Mouse (Mus musculus): ENCODE measurements around the gene Tap2.

DNA sequence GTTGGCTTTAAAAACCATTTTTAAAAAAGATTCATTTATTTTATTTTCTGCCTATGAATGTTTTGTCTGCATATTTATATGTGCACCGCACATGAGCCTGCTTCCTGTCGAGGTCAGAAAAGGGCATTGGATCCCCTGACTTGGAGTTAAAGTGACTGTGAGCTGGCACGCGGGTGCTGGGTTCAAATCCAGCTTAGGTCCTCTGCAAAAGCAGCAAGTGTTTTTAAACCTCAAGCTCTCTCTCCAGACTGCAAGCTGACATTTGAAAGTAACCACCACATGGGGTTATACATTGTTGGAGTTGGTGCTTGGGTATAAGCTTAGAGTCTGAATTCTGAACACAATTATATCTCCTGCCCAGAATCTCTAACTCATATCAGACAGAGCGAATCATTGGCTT, 14.7 kb downstream of the Tap2 start:
- TF ChIP-seq EP300 (optimal IDR thresholded peaks at IDR 0.05): no peak
- TF ChIP-seq CTCF (IDR thresholded peaks at IDR 0.05; ENCODE audit: low read depth): no peak

All from stomach, postnatal 0 days (tissue).